Mouse (Mus musculus) ES-E14 (cell line): ENCODE measurements around the gene Pcmt1.

Source experiments
- ZC3H11A ChIP-seq: IDR thresholded peaks from 2 replicates; pipeline ENCODE4 v1.6.1; 2012; ENCODE audit warnings: low read depth, mild to moderate bottlenecking, inconsistent platforms, low read length, borderline replicate concordance
- ZNF384 ChIP-seq: IDR thresholded peaks from 2 replicates; pipeline ENCODE4 v1.6.1; 2012; ENCODE audit warnings: low read depth, low read length, inconsistent platforms

- no peak for TF ChIP-seq ZC3H11A
- no peak for TF ChIP-seq ZNF384
Observed at GRCm38 (mm10) chr10:7726501-7726812, 45.5 kb upstream of the Pcmt1 start.
